Mouse (Mus musculus) liver, embryonic 12.5 days (tissue): ENCODE results near the gene Olfr1218. TPM values are rescaled to one million over a fixed set of nuclear protein-coding genes. Genes with fewer than 3 reads are reported as not detected.
"Not testable (repeated sequence)": the region's sequence is repeated elsewhere in the genome, so short reads cannot be mapped to it uniquely, and the experiment has no call there.

Experiments
- ATAC-seq: fragments of 200-750 bp; cut with Nextera tagmentation; 2 replicates; pipeline ENCODE4 v1.8.0; 2017; ENCODE audit warnings: moderate number of reproducible peaks, mild to moderate bottlenecking, moderate library complexity
- H3K27ac ChIP-seq: fragments of 300-500 bp; sonication (generic); 2 replicates; pipeline ENCODE4 v1.5.1; 2016; ENCODE audit warnings: mild to moderate bottlenecking
- H3K27me3 ChIP-seq: fragments of 300-500 bp; sonication (generic); replicated peaks from 2 replicates; pipeline ENCODE4 v1.6.1; 2016; ENCODE audit warnings: mild to moderate bottlenecking, moderate library complexity
- H3K36me3 ChIP-seq: fragments of 300-500 bp; sonication (generic); 2 replicates; pipeline ENCODE4 v1.6.1; 2016; ENCODE audit warnings: mild to moderate bottlenecking, moderate library complexity
- H3K4me1 ChIP-seq: fragments of 300-500 bp; sonication (generic); 2 replicates; pipeline ENCODE4 v1.6.1; 2016
- H3K4me2 ChIP-seq: fragments of 300-500 bp; sonication (generic); 2 replicates; pipeline ENCODE4 v1.6.1; 2016; ENCODE audit warnings: mild to moderate bottlenecking, moderate library complexity
- H3K4me3 ChIP-seq: fragments of 300-500 bp; sonication (generic); 2 replicates; pipeline ENCODE4 v1.5.1; 2016; ENCODE audit warnings: mild to moderate bottlenecking, moderate library complexity
- H3K9ac ChIP-seq: fragments of 300-500 bp; sonication (generic); 2 replicates; pipeline ENCODE4 v1.6.1; 2016; ENCODE audit warnings: mild to moderate bottlenecking, moderate library complexity
- H3K9me3 ChIP-seq: fragments of 300-500 bp; sonication (generic); replicated peaks from 2 replicates; pipeline ENCODE4 v1.6.1; 2016; ENCODE audit warnings: mild to moderate bottlenecking, moderate library complexity
- WGBS: fragments of 180-500 bp; shearing (Covaris S2); methylation state at CpG from one replicate; pipeline ENCODE4 v1.1.7; 2016; ENCODE audit not compliant: insufficient replicate concordance; 5-methylcytosine and 5-hydroxymethylcytosine counted together
- polyA plus RNA-seq: library from polyadenylated mRNA; unstranded; fragments of >200 nt; fragmentation: Nextera tagmentation; extraction: Ambion mirVana; gene quantifications from 2 replicates; pipeline ENCODE4 v1.2.1, GENCODE M21; 2016

Gene Olfr1218
- not detected in 2 replicates for polyA plus RNA-seq

DNA sequence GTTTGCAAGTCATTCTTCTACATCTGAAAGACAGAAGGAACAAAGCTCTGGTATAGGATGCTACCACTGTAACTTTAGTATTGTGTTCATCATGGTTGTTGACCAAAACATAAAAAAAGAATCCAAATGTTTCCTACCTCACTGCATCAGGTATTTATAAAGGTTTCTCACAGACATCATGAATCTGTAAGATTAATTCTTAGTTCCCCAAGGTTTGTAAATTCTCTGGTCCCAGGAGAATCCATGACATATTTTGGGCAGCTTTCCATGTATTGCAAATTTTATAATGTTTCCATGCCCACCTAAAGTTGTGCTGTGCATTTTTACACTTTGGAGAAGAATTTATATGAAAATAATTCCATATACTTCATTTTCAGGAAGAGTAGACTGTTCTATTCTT is at the start of gene Olfr1218:
Gene Olfr1218 (minus strand): TSS at position 101 of the 400 bp plus-strand sequence.
- no peak within 1 kb of the TSS for H3K9ac ChIP-seq
- no peak within 1 kb of the TSS for H3K4me2 ChIP-seq
- no peaks in the 10 kb centered on the region for H3K27me3 ChIP-seq
- no peak within 1 kb of the TSS for H3K4me3 ChIP-seq
- no peaks in the 10 kb centered on the region for H3K4me1 ChIP-seq
- no peaks in the 10 kb centered on the region for H3K36me3 ChIP-seq
- H3K9me3 ChIP-seq: no peaks in the 10 kb centered on the region
- no peak for ATAC-seq
- H3K27ac ChIP-seq: no peak within 1 kb of the TSS

DNA sequence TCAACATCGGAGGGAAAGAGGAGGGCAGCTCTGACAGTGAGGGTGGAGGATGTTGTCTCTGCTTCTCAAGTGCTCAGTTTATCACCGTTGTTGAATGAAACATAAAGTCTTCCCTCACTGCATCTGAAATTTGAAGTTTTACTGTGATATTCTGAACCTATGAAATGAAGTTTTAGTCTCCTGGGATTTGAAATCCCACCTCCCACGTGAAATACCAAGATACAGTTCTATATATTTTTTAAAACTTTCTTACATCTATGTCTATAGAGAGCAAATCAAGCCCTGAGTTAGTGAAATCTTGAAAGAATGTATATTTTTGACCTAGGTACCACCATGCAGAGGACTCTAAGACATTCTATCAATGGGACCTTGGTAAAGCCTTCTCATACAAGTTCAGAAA is 45.7 kb upstream of the Olfr1218 start, which contains the start of gene Olfr1220:
Gene Olfr1220 (minus strand): TSS at position 101 of the 400 bp plus-strand sequence.
- Histone ChIP-seq H3K4me3 (no peak within 1 kb of the TSS), H3K9ac (no peak within 1 kb of the TSS), H3K27me3 (no peaks in the 10 kb centered on the region), H3K9me3 (no peaks in the 10 kb centered on the region), H3K4me2 (no peak within 1 kb of the TSS), H3K36me3 (no peaks in the 10 kb centered on the region), H3K4me1 (no peaks in the 10 kb centered on the region), H3K27ac (no peak within 1 kb of the TSS)
- 60% methylated on average over 3 of the region's 3 CpGs for WGBS
- ATAC-seq: no peak

DNA sequence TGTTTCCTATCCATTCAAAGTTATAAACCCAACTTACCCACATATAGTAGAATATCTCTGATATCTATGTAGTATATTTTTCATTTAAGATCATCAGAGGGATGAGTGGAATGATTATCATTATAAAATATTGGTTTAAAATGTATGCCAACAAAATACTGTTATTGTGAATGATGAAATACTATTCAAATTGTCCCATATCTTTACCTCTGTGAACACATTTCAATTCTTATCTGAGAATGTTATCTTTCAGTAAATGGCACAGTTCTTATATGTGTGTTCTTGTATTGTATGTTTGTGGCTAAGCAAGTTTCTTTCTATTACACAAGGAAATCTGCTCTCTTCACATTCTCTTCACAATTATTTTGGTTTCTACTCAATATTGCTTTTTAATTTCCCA is 44.7 kb upstream of the Olfr1218 start:
- H3K4me2 ChIP-seq: no peak overlapping the region
- H3K9ac ChIP-seq: no peak overlapping the region
- no peaks in the 10 kb centered on the region for H3K36me3 ChIP-seq
- H3K4me3 ChIP-seq: no peak overlapping the region
- H3K27ac ChIP-seq: no peak overlapping the region
- H3K9me3 ChIP-seq: no peaks in the 10 kb centered on the region
- no peaks in the 10 kb centered on the region for H3K27me3 ChIP-seq
- H3K4me1 ChIP-seq: no peaks in the 10 kb centered on the region
- ATAC-seq: no peak

DNA sequence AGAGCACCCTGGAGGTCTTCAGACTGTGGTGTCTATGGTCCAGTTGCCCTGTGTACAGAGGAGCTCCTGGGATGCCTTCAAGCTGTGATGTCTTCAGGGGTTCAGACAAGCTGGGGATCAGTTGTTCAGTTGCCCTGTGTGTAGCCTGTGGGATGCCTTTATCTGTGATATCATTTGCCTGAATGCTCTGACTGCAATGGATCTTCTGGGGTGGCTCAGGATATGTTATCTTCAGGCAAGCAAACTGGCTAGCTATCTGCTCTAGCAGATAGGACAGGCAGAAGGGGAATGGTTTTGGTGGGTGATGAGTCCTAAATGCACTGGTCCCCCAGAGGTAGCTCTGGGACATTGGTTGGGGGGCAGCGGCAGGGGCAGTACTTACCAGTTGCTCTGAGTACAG is 32.9 kb upstream of the Olfr1218 start:
- Histone ChIP-seq H3K4me1 (no peaks in the 10 kb centered on the region), H3K27me3 (no peaks in the 10 kb centered on the region), H3K27ac (no peak overlapping the region), H3K4me2 (no peak overlapping the region), H3K9me3 (no peaks in the 10 kb centered on the region), H3K4me3 (no peak overlapping the region), H3K36me3 (no peaks in the 10 kb centered on the region), H3K9ac (no peak overlapping the region)
- ATAC-seq: no peak
- 85% methylated on average over 1 of the region's 1 CpGs for WGBS

- Histone ChIP-seq H3K4me3 (no peak within 1 kb of the TSS), H3K4me2 (no peak within 1 kb of the TSS), H3K4me1 (no peaks in the 10 kb centered on the region), H3K9me3 (no peaks in the 10 kb centered on the region), H3K27ac (no peak within 1 kb of the TSS), H3K9ac (no peak within 1 kb of the TSS), H3K27me3 (no peaks in the 10 kb centered on the region), H3K36me3 (no peaks in the 10 kb centered on the region)
- 41% methylated on average over 1 of the region's 1 CpGs for WGBS
- ATAC-seq: no peak
These were observed 22.4 kb upstream of the Olfr1218 start, which contains the start of gene Olfr1219 for GRCm38 (mm10) chr2:89083413-89083812. Gene Olfr1219 (minus strand): TSS chr2:89083513.

GRCm38 (mm10) chr2:89081487-89081886 is 20.5 kb upstream of the Olfr1218 start:
- Histone ChIP-seq H3K4me1 (no peaks in the 10 kb centered on the region), H3K4me2 (no peak overlapping the region), H3K36me3 (no peaks in the 10 kb centered on the region), H3K27ac (no peak overlapping the region), H3K4me3 (no peak overlapping the region), H3K27me3 (no peaks in the 10 kb centered on the region), H3K9ac (no peak overlapping the region), H3K9me3 (no peaks in the 10 kb centered on the region)
- no peak for ATAC-seq

DNA sequence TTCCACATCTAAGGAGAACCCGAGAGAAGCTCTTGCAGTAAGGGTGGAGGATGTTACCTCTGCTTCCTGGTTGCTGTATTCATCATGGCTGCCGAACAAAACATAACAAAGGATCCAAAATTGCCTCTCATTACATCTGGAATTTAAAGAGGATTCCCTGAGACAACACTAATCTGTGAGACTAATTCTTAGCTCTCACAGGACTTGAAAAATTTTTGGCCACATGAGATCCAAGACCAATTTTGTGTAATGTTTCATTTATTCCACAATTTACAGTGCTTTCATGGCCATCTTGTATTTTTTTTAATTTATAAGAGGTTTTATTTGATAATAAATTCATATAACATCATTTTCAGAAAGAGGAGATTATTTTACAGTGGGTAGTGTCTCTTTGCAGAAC is 29.0 kb downstream of the Olfr1218 start, which contains the start of gene Olfr1217:
Gene Olfr1217 (minus strand): TSS at position 101 of the 400 bp plus-strand sequence.
- H3K4me2 ChIP-seq: no peak within 1 kb of the TSS
- WGBS: 50% methylated on average over 2 of the region's 2 CpGs
- H3K27ac ChIP-seq: no peak within 1 kb of the TSS
- H3K9me3 ChIP-seq: no peaks in the 10 kb centered on the region
- no peaks in the 10 kb centered on the region for H3K36me3 ChIP-seq
- H3K9ac ChIP-seq: no peak within 1 kb of the TSS
- H3K4me3 ChIP-seq: no peak within 1 kb of the TSS
- H3K27me3 ChIP-seq: no peaks in the 10 kb centered on the region
- H3K4me1 ChIP-seq: no peaks in the 10 kb centered on the region
- ATAC-seq: no peak

GRCm38 (mm10) chr2:89021436-89021835 is 39.6 kb downstream of the Olfr1218 start:
- H3K4me1 ChIP-seq, H3K4me3 ChIP-seq, H3K36me3 ChIP-seq, ATAC-seq, H3K9me3 ChIP-seq, H3K9ac ChIP-seq, H3K27ac ChIP-seq, H3K27me3 ChIP-seq, H3K4me2 ChIP-seq: not testable (repeated sequence)
- WGBS: 47% methylated on average over 3 of the region's 3 CpGs

- Histone ChIP-seq H3K36me3 (no peaks in the 10 kb centered on the region), H3K9ac (no peak within 1 kb of the TSS), H3K4me1 (no peaks in the 10 kb centered on the region), H3K9me3 (no peaks in the 10 kb centered on the region), H3K27ac (no peak within 1 kb of the TSS), H3K27me3 (no peaks in the 10 kb centered on the region), H3K4me3 (no peak within 1 kb of the TSS), H3K4me2 (no peak within 1 kb of the TSS)
- 54% methylated on average over 1 of the region's 1 CpGs for WGBS
- no peak for ATAC-seq
These were observed 42.7 kb downstream of the Olfr1218 start, which contains the start of gene Olfr1216 for GRCm38 (mm10) chr2:89018240-89018639. Gene Olfr1216 (minus strand): TSS chr2:89018340.

DNA sequence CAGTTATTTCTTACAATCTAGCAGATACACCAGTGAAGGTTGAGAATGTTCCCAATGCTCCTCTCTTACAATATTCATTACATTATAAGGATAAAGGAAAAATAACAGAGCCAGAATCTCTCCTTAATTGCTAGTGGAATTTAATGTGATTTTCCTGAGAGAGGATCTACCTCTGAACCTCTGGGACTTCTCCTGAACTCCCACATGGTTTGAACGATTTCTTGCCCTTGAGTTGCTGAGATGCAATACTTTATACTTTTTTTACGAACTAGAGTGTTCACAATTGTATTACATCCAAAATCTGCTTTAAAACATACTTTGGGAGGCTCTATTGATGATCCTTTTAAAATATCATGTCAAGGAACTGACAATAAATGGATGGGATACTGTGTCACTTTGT is 54.1 kb downstream of the Olfr1218 start, which contains the start of gene Olfr1215:
Gene Olfr1215 (minus strand): TSS at position 101 of the 400 bp plus-strand sequence.
- 47% methylated on average over 2 of the region's 2 CpGs for WGBS
- H3K36me3 ChIP-seq: no peaks in the 10 kb centered on the region
- no peaks in the 10 kb centered on the region for H3K27me3 ChIP-seq
- H3K4me3 ChIP-seq: no peak within 1 kb of the TSS
- no peak within 1 kb of the TSS for H3K9ac ChIP-seq
- no peak within 1 kb of the TSS for H3K27ac ChIP-seq
- no peak for ATAC-seq
- no peaks in the 10 kb centered on the region for H3K9me3 ChIP-seq
- H3K4me2 ChIP-seq: no peak within 1 kb of the TSS
- H3K4me1 ChIP-seq: no peaks in the 10 kb centered on the region

Other genes starting within 250 kb of the Olfr1218 start
- not detected in 2 replicates for gene Olfr1202, start 246.7 kb downstream of the Olfr1218 start, polyA plus RNA-seq
- gene Olfr1205, start 231.4 kb downstream of the Olfr1218 start, polyA plus RNA-seq: not detected in 2 replicates
- not detected in 2 replicates for gene Olfr1204, start 211.9 kb downstream of the Olfr1218 start, polyA plus RNA-seq
- not detected in 2 replicates for gene Olfr1206, start 198.0 kb downstream of the Olfr1218 start, polyA plus RNA-seq
- not detected in 2 replicates for gene Olfr1208, start 158.9 kb downstream of the Olfr1218 start, polyA plus RNA-seq
- not detected in 2 replicates for gene Olfr1209, start 146.0 kb downstream of the Olfr1218 start, polyA plus RNA-seq
- not detected in 2 replicates for gene Olfr1211, start 123.1 kb downstream of the Olfr1218 start, polyA plus RNA-seq
- not detected in 2 replicates for gene Olfr1212, start 107.2 kb downstream of the Olfr1218 start, polyA plus RNA-seq
- gene Gm13762, start 80.9 kb downstream of the Olfr1218 start, polyA plus RNA-seq: not detected in 2 replicates
- not detected in 2 replicates for gene Olfr1214, start 68.5 kb downstream of the Olfr1218 start, polyA plus RNA-seq
- gene Olfr1215, start 54.2 kb downstream of the Olfr1218 start, polyA plus RNA-seq: not detected in 2 replicates
- not detected in 2 replicates for gene Olfr1216, start 42.8 kb downstream of the Olfr1218 start, polyA plus RNA-seq
- gene Olfr1217, start 29.1 kb downstream of the Olfr1218 start, polyA plus RNA-seq: not detected in 2 replicates
- gene Olfr1219, start 22.3 kb upstream of the Olfr1218 start, polyA plus RNA-seq: not detected in 2 replicates
- gene Olfr1220, start 45.6 kb upstream of the Olfr1218 start, polyA plus RNA-seq: not detected in 2 replicates
- gene Olfr1221, start 56.1 kb upstream of the Olfr1218 start, polyA plus RNA-seq: not detected in 2 replicates
- gene Olfr1222, start 71.9 kb upstream of the Olfr1218 start, polyA plus RNA-seq: not detected in 2 replicates
- gene Olfr1223, start 90.4 kb upstream of the Olfr1218 start, polyA plus RNA-seq: not detected in 2 replicates
- gene Olfr1224-ps1, start 102.9 kb upstream of the Olfr1218 start, polyA plus RNA-seq: not detected in 2 replicates
- not detected in 2 replicates for gene Olfr1225, start 113.5 kb upstream of the Olfr1218 start, polyA plus RNA-seq
- gene Olfr1226, start 138.9 kb upstream of the Olfr1218 start, polyA plus RNA-seq: not detected in 2 replicates
- not detected in 2 replicates for gene Olfr1228, start 192.9 kb upstream of the Olfr1218 start, polyA plus RNA-seq
- not detected in 2 replicates for gene Olfr1229, start 226.8 kb upstream of the Olfr1218 start, polyA plus RNA-seq
- not detected in 2 replicates for gene Olfr1230, start 236.1 kb upstream of the Olfr1218 start, polyA plus RNA-seq
- gene Olfr1231, start 245.9 kb upstream of the Olfr1218 start, polyA plus RNA-seq: not detected in 2 replicates